Mouse (Mus musculus) B cell, adult (primary cell): ENCODE measurements around the gene L2hgdh. TPM values are rescaled to one million over a fixed set of nuclear protein-coding genes. Genes with fewer than 3 reads are reported as not detected.

Experiments
- total RNA-seq: library from RNA; stranded (reverse); gene quantifications from 4 replicates; pipeline ENCODE4 v1.2.4, GENCODE M21; 2023; ENCODE audit not compliant: inconsistent age

Gene L2hgdh
- 6.4 to 12.0 TPM (median 9.0 TPM) in 4 replicates for total RNA-seq

DNA sequence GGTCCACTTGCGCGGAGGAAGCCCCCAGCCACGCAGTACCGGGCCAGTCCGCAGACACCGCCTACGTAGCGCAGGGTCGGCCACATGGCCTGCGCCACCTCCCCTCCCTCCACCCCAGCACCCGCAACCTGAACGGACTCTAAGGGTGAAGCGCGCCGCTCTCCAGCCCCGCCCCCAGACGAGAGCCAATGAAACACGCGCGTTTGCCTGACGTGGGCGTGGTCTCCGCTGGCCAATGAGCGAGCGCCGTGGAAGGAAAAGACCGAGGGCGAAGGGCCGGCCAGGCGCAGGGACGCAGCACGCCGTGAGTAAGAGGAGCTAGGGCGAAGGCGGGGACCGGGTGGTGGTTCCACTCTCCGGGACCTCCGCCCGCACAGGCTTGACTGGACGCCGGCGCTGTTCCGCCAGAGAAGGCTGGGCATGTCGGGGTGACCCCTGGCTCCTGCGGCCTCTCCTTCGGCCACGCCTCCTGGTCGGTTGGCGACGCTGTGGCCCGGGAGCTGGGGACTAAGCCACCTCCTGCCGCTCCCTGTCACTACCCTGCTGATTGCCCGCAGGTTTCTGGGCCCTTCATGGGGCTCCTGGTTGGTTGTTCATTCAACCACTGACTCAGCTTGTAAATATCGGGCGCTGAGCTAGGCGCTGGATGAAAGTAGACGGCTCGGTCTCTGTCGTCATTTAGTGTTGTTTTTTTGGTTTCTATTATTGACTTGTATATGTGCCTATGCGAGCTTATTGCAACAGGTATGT is at the start of gene L2hgdh, which contains the start of gene Atp5s:
Gene L2hgdh (minus strand): TSS at position 163 of the 750 bp plus-strand sequence.
Gene Atp5s (plus strand): TSS at position 240 of the 750 bp plus-strand sequence.

DNA sequence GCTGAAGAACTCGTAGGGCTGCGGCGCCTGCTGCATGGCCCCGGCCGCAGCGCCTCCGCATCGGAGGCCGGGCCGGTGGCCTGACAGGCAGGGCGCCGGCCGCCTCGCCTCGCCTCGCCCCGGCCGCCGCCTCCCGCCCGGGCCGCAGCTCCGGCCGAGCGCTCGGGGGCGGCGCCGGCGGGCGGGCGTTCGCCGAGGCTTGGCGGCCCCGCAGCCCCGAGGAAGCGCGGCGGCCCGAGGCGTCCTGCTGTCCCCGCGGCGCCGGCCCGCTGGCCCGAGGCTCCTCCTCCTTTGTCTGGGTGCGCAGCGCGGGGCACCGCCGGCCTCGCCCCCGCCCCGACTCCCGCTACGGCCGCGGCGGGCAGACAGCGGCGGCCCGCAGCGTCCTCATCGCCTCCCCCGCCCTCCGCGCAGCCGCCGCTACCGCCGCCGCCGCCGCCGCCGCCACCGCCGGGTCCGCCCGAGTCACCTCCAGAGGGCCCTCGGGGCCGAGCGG is 43.1 kb downstream of the L2hgdh start, which contains the start of gene Sos2:
Gene Sos2 (minus strand): TSS at position 287 of the 496 bp plus-strand sequence.

Other genes starting within 250 kb of the L2hgdh start
- 13.1 to 18.3 TPM (median 16.2 TPM) in 4 replicates for gene Vcpkmt, start 141.8 kb downstream of the L2hgdh start, total RNA-seq
- gene Sos2, start 43.0 kb downstream of the L2hgdh start, total RNA-seq: 23.8 to 29.9 TPM (median 28.6 TPM) in 4 replicates
- 6.7 to 10.4 TPM (median 10.0 TPM) in 4 replicates for gene Atp5s, start 77 bp upstream of the L2hgdh start, total RNA-seq
- gene Cdkl1, start 66.4 kb upstream of the L2hgdh start, total RNA-seq: 11.0 to 15.4 TPM (median 13.5 TPM) in 4 replicates
- 2.0 to 4.0 TPM (median 3.5 TPM) in 4 replicates for gene Atl1, start 167.7 kb upstream of the L2hgdh start, total RNA-seq
- 54.0 to 66.1 TPM (median 58.5 TPM) in 4 replicates for gene Map4k5, start 168.3 kb upstream of the L2hgdh start, total RNA-seq